ENCODE assay signal across 16 mouse cellular contexts in the genomic region with DNA sequence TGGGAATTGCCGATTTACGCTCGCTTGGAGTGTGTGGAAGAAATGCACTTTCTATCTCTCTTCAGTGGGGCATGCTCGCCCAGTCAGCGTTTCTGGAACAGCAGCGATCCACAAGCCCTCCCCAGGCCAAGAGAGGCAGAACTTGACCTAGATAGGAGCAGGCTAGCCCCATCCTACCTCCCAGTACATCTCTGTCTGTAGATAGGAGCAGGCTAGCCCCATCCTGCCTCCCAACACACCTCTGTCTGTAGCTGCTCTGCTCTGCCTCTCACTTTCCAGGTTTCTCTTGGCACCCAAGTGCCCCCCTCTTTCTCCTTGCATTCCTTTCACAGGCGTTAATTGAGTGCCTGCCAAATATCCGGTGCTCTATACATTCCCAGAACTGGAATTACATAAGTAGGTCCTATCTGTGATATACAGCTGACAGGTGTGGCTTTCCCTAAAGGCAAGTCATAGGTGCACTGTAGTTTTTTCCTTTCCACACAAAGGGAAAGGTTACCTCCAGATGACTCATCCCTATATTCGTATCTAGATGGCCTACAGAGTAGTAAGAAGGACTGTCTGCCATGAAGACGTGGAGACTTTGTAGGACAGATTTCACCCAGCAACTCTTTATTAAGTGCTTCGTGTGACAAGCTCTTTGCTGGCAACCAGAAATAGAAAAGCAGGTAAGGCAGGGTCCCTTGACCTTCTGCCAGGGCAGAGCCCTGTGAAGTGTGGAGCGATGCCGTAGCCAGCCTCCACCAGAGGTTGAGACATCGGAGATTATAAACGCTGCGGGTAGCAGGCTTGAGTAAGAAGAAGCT.
DNase-seq lines count a peak whose midpoint lies in the region; ATAC-seq and TF ChIP-seq lines count a peak whose summit lies in the region.
"Had no signal": no experiment of that assay in that cellular context is flagged by ENCODE, and none has a peak within 500 bp of the region (broad histone marks: within the 10 kb centered on the region; RNA-seq: fewer than 3 reads in every experiment).

No protein-coding gene starts in this region.

- H3K27ac ChIP-seq in forebrain, embryonic 10.5 days = 0 out of 2 replicates have a peak overlapping the region, but pooled peaks have one; percentile 30
- no peak overlapping the region for H3K27ac ChIP-seq in forebrain, postnatal 0 days (ENCODE audit: low read depth, low read length)
- H3K27ac ChIP-seq in heart, embryonic 16.5 days (ENCODE audit: low read length) = peak overlapping the region; percentile 48; the same call in 1 of the 2 replicates
- H3K27ac ChIP-seq in neural tube, embryonic 13.5 days (replicated peaks) = 0 out of 2 replicates have a peak overlapping the region, but pooled peaks have one; percentile 15
- H3K27ac ChIP-seq in kidney, embryonic 16.5 days (ENCODE audit: low read length) = no peak overlapping the region

- H3K4me1 ChIP-seq in forebrain, embryonic 10.5 days = peaks cover 50% of the 10 kb centered on the region
- peaks cover 20% of the 10 kb centered on the region for H3K4me1 ChIP-seq in forebrain, postnatal 0 days (ENCODE audit: insufficient read depth)
- peaks cover 42% of the 10 kb centered on the region for H3K4me1 ChIP-seq in heart, embryonic 16.5 days (ENCODE audit: control insufficient read depth, insufficient read depth, low read length)
- H3K4me1 ChIP-seq in neural tube, embryonic 13.5 days (replicated peaks) = peaks cover 65% of the 10 kb centered on the region
- H3K4me1 ChIP-seq in kidney, embryonic 16.5 days (ENCODE audit: insufficient read depth, low read length) = peaks cover 10% of the 10 kb centered on the region; the same call in 1 of the 2 replicates

- H3K27me3 ChIP-seq in forebrain, embryonic 10.5 days (ENCODE audit: poor library complexity, severe bottlenecking) = no peaks in the 10 kb centered on the region
- no peaks in the 10 kb centered on the region for H3K27me3 ChIP-seq in forebrain, postnatal 0 days (ENCODE audit: insufficient read depth, low read length)
- H3K27me3 ChIP-seq in heart, embryonic 16.5 days (ENCODE audit: control insufficient read depth, insufficient read depth, low read length) = no peaks in the 10 kb centered on the region
- no peaks in the 10 kb centered on the region for H3K27me3 ChIP-seq in neural tube, embryonic 13.5 days
- H3K27me3 ChIP-seq in kidney, embryonic 16.5 days (ENCODE audit: insufficient read depth, low read length) = no peaks in the 10 kb centered on the region

- intact Hi-C loops in heart, postnatal 25 days (cut with DNase I) = no loop called here

- H3K36me3 ChIP-seq in forebrain, embryonic 10.5 days (replicated peaks) = no peaks in the 10 kb centered on the region
- no peaks in the 10 kb centered on the region; the same call in 1 of the 2 replicates for H3K36me3 ChIP-seq in forebrain, postnatal 0 days (ENCODE audit: insufficient read depth)
- H3K36me3 ChIP-seq in heart, embryonic 16.5 days (ENCODE audit: control insufficient read depth, insufficient read depth) = no peaks in the 10 kb centered on the region
- no peaks in the 10 kb centered on the region for H3K36me3 ChIP-seq in neural tube, embryonic 13.5 days
- H3K36me3 ChIP-seq in kidney, embryonic 16.5 days (ENCODE audit: insufficient read depth, low read length) = no peaks in the 10 kb centered on the region

- TF ChIP-seq CTCF in forebrain, postnatal 0 days (IDR thresholded peaks at IDR 0.05; ENCODE audit: low read depth) = no peak

- no peaks in the 10 kb centered on the region for H3K9me3 ChIP-seq in forebrain, embryonic 10.5 days
- H3K9me3 ChIP-seq in forebrain, postnatal 0 days (ENCODE audit: low read length) = no peaks in the 10 kb centered on the region
- no peaks in the 10 kb centered on the region for H3K9me3 ChIP-seq in heart, embryonic 16.5 days (replicated peaks; ENCODE audit: control insufficient read depth, low read length)
- H3K9me3 ChIP-seq in neural tube, embryonic 13.5 days = no peaks in the 10 kb centered on the region
- H3K9me3 ChIP-seq in kidney, embryonic 16.5 days (ENCODE audit: low read length) = no peaks in the 10 kb centered on the region

- no peak for DNase-seq in forebrain, embryonic 10.5 days (ENCODE audit: extremely low spot score, low spot score)
- no peak for DNase-seq in forebrain, postnatal 0 days
- no peak for DNase-seq in heart, postnatal 25 days (ENCODE audit: low spot score)
- no peak for DNase-seq in neural tube, embryonic 10.5 days (ENCODE audit: extremely low spot score, low spot score)
- DNase-seq in urinary bladder, adult 18-20 months (ENCODE audit: low spot score in 2 of 2) = no peak
- DNase-seq: adrenal gland, postnatal 10 days; kidney, postnatal 36 days; left cerebral cortex, postnatal 4 days; lung, adult 2 months; midbrain, embryonic 14.5 days; retina, postnatal 1 day; spleen, adult 18-20 months had no signal

- ATAC-seq in forebrain, postnatal 0 days = no peak
- ATAC-seq in heart, embryonic 16.5 days (replicated peaks; ENCODE audit: extremely low read depth, insufficient read depth, low FRiP score) = 0 out of 2 replicates have a peak, but pooled peaks have one; percentile 20
- ATAC-seq in neural tube, embryonic 13.5 days (ENCODE audit: low read depth) = no peak
- no peak for ATAC-seq in kidney, embryonic 16.5 days (ENCODE audit: low FRiP score, low TSS enrichment)
- ATAC-seq: intestine, postnatal 0 days had no signal

- no peak overlapping the region for H3K4me3 ChIP-seq in forebrain, embryonic 10.5 days
- no peak overlapping the region for H3K4me3 ChIP-seq in forebrain, postnatal 0 days (ENCODE audit: low read depth, low read length)
- no peak overlapping the region for H3K4me3 ChIP-seq in heart, embryonic 16.5 days (ENCODE audit: low read length)
- no peak overlapping the region for H3K4me3 ChIP-seq in neural tube, embryonic 13.5 days
- no peak overlapping the region for H3K4me3 ChIP-seq in kidney, embryonic 16.5 days (ENCODE audit: low read length)

- WGBS in forebrain, embryonic 10.5 days = 90% methylated on average over 16 of the region's 16 CpGs
- WGBS in forebrain, postnatal 0 days = 79% methylated on average over 16 of the region's 16 CpGs
- WGBS in heart, embryonic 16.5 days = 52% methylated on average over 16 of the region's 16 CpGs
- WGBS in neural tube, embryonic 13.5 days = 86% methylated on average over 16 of the region's 16 CpGs
- 89% methylated on average over 16 of the region's 16 CpGs for WGBS in kidney, embryonic 16.5 days

- H3K4me2 ChIP-seq in forebrain, postnatal 0 days (ENCODE audit: low read depth) = no peak overlapping the region
- peak overlapping the region; percentile 15; the same call in 1 of the 2 replicates for H3K4me2 ChIP-seq in heart, embryonic 16.5 days (ENCODE audit: low read depth, low read length)
- no peak overlapping the region for H3K4me2 ChIP-seq in neural tube, embryonic 13.5 days
- H3K4me2 ChIP-seq in kidney, embryonic 16.5 days (replicated peaks; ENCODE audit: low read depth, low read length) = no peak overlapping the region

- H3K9ac ChIP-seq in forebrain, postnatal 0 days = no peak overlapping the region
- H3K9ac ChIP-seq in heart, embryonic 16.5 days (ENCODE audit: low read length) = peak overlapping the region; percentile 46; the same call in 1 of the 2 replicates
- no peak overlapping the region for H3K9ac ChIP-seq in neural tube, embryonic 13.5 days
- H3K9ac ChIP-seq in kidney, embryonic 16.5 days (replicated peaks; ENCODE audit: low read length) = no peak overlapping the region

Comparison
In these comparisons a context has a peak if more than half of its experiments do, and no peak if none do; other contexts are left out.
1. H3K27ac ChIP-seq: peak in forebrain, embryonic 10.5 days (single experiment), heart, embryonic 16.5 days (single experiment) and neural tube, embryonic 13.5 days (single experiment); none in forebrain, postnatal 0 days (single experiment) and kidney, embryonic 16.5 days (single experiment).